ENCODE assay signal across 8 mouse cellular contexts in genomic region chr3:65108945-65109921, GRCm38 (mm10). TPM values are rescaled to one million over a fixed set of nuclear protein-coding genes. Genes with fewer than 3 reads are reported as not detected.
A peak's percentile ranks its signal among the peaks of the same experiment; 100 is the strongest.
DNase-seq lines count a peak whose midpoint lies in the region; ATAC-seq and TF ChIP-seq lines count a peak whose summit lies in the region.

TSS of gene Kcnab1 (plus strand) at chr3:65109384.

- H3K9me3 ChIP-seq in lung, postnatal 0 days (ENCODE audit: low read length): no peaks in the 10 kb centered on the region
- H3K9me3 ChIP-seq in embryonic facial prominence, embryonic 15.5 days (replicated peaks): no peaks in the 10 kb centered on the region
- no peaks in the 10 kb centered on the region for H3K9me3 ChIP-seq in heart, embryonic 15.5 days (replicated peaks)
- no peaks in the 10 kb centered on the region for H3K9me3 ChIP-seq in midbrain, embryonic 11.5 days (ENCODE audit: control insufficient read depth, low read length)
- no peaks in the 10 kb centered on the region for H3K9me3 ChIP-seq in stomach, embryonic 15.5 days

- H3K4me1 ChIP-seq in lung, postnatal 0 days (ENCODE audit: insufficient read depth, low read depth, low read length): no peaks in the 10 kb centered on the region
- H3K4me1 ChIP-seq in embryonic facial prominence, embryonic 15.5 days: peaks cover 17% of the 10 kb centered on the region
- H3K4me1 ChIP-seq in heart, embryonic 15.5 days (replicated peaks): peaks cover 20% of the 10 kb centered on the region
- peaks cover 7% of the 10 kb centered on the region; the same call in 1 of the 2 replicates for H3K4me1 ChIP-seq in midbrain, embryonic 11.5 days (ENCODE audit: control insufficient read depth, insufficient read depth, low read length)
- H3K4me1 ChIP-seq in stomach, embryonic 15.5 days: 0 out of 2 replicates have a peak, but pooled peaks cover 14% of the 10 kb centered on the region

- H3K36me3 ChIP-seq in lung, postnatal 0 days (ENCODE audit: insufficient read depth, low read length): no peaks in the 10 kb centered on the region
- H3K36me3 ChIP-seq in embryonic facial prominence, embryonic 15.5 days: no peaks in the 10 kb centered on the region
- H3K36me3 ChIP-seq in heart, embryonic 15.5 days: no peaks in the 10 kb centered on the region
- H3K36me3 ChIP-seq in midbrain, embryonic 11.5 days (ENCODE audit: control insufficient read depth, insufficient read depth, low read length): no peaks in the 10 kb centered on the region
- no peaks in the 10 kb centered on the region for H3K36me3 ChIP-seq in stomach, embryonic 15.5 days

- H3K4me2 ChIP-seq in lung, postnatal 0 days (replicated peaks; ENCODE audit: low read depth, low read length): peak within 1 kb of the TSS; percentile 50
- peak within 1 kb of the TSS; percentile 75 for H3K4me2 ChIP-seq in embryonic facial prominence, embryonic 15.5 days (replicated peaks)
- H3K4me2 ChIP-seq in heart, embryonic 15.5 days: peak within 1 kb of the TSS; percentile 90
- H3K4me2 ChIP-seq in midbrain, embryonic 11.5 days: peak within 1 kb of the TSS; percentile 88
- peak within 1 kb of the TSS; percentile 73 for H3K4me2 ChIP-seq in stomach, embryonic 15.5 days

- ATAC-seq in lung, postnatal 0 days: peak; percentile 25; the same call in 1 of the 2 replicates
- peak; percentile 63 for ATAC-seq in embryonic facial prominence, embryonic 15.5 days (ENCODE audit: insufficient number of reproducible peaks, low FRiP score, low TSS enrichment, low read depth)
- 0 out of 2 replicates have a peak, but pooled peaks have one; percentile 27 for ATAC-seq in heart, embryonic 15.5 days (replicated peaks; ENCODE audit: insufficient number of reproducible peaks, insufficient read depth, low FRiP score, low read depth)
- peak; percentile 88 for ATAC-seq in midbrain, embryonic 11.5 days (ENCODE audit: low FRiP score)
- peak; percentile 53 for ATAC-seq in stomach, embryonic 15.5 days (ENCODE audit: insufficient read depth, low FRiP score, low read depth)

- no peak for TF ChIP-seq CTCF in lung, postnatal 0 days (IDR thresholded peaks at IDR 0.05)

- no peak within 1 kb of the TSS for H3K27ac ChIP-seq in lung, postnatal 0 days (ENCODE audit: low read length)
- H3K27ac ChIP-seq in embryonic facial prominence, embryonic 15.5 days (replicated peaks): no peak within 1 kb of the TSS
- no peak within 1 kb of the TSS for H3K27ac ChIP-seq in heart, embryonic 15.5 days
- H3K27ac ChIP-seq in midbrain, embryonic 11.5 days (ENCODE audit: low read depth, low read length): peak within 1 kb of the TSS; percentile 5; the same call in 1 of the 2 replicates
- no peak within 1 kb of the TSS for H3K27ac ChIP-seq in stomach, embryonic 15.5 days

- peak within 1 kb of the TSS; percentile 8; the same call in 1 of the 2 replicates for H3K4me3 ChIP-seq in lung, postnatal 0 days (ENCODE audit: low read depth, low read length)
- H3K4me3 ChIP-seq in embryonic facial prominence, embryonic 15.5 days (replicated peaks): peak within 1 kb of the TSS; percentile 42
- peak within 1 kb of the TSS; percentile 51 for H3K4me3 ChIP-seq in heart, embryonic 15.5 days
- peak within 1 kb of the TSS; percentile 46 for H3K4me3 ChIP-seq in midbrain, embryonic 11.5 days (ENCODE audit: low read depth, low read length)
- peak within 1 kb of the TSS; percentile 40 for H3K4me3 ChIP-seq in stomach, embryonic 15.5 days (replicated peaks)

- H3K9ac ChIP-seq in lung, postnatal 0 days (replicated peaks; ENCODE audit: low read depth): no peak within 1 kb of the TSS; the same call in 1 of the 2 replicates
- no peak within 1 kb of the TSS for H3K9ac ChIP-seq in embryonic facial prominence, embryonic 15.5 days
- H3K9ac ChIP-seq in heart, embryonic 15.5 days: peak within 1 kb of the TSS; percentile 36
- H3K9ac ChIP-seq in midbrain, embryonic 11.5 days (ENCODE audit: low read length): peak within 1 kb of the TSS; percentile 69
- 0 out of 2 replicates have a peak within 1 kb of the TSS, but pooled peaks have one; percentile 2 for H3K9ac ChIP-seq in stomach, embryonic 15.5 days

- 0 out of 2 replicates have a peak, but pooled peaks cover 5% of the 10 kb centered on the region for H3K27me3 ChIP-seq in lung, postnatal 0 days (replicated peaks; ENCODE audit: insufficient read depth, low read length)
- H3K27me3 ChIP-seq in embryonic facial prominence, embryonic 15.5 days: peaks cover 32% of the 10 kb centered on the region
- peaks cover 15% of the 10 kb centered on the region for H3K27me3 ChIP-seq in heart, embryonic 15.5 days
- no peaks in the 10 kb centered on the region for H3K27me3 ChIP-seq in midbrain, embryonic 11.5 days (ENCODE audit: control insufficient read depth, insufficient read depth, low read length)
- peaks cover 7% of the 10 kb centered on the region for H3K27me3 ChIP-seq in stomach, embryonic 15.5 days (replicated peaks)

- WGBS in lung, postnatal 0 days: 2% methylated on average over 30 of the region's 30 CpGs
- under 1% methylated on average over 30 of the region's 30 CpGs for WGBS in embryonic facial prominence, embryonic 15.5 days
- WGBS in heart, embryonic 15.5 days: under 1% methylated on average over 30 of the region's 30 CpGs
- WGBS in midbrain, embryonic 11.5 days: under 1% methylated on average over 30 of the region's 30 CpGs
- 2% methylated on average over 30 of the region's 30 CpGs for WGBS in stomach, embryonic 15.5 days

- no peak for TF ChIP-seq EP300 in lung, postnatal 0 days (IDR thresholded peaks at IDR 0.05)

- no peak for DNase-seq in lung, postnatal 0 days (ENCODE audit: low spot score)
- DNase-seq in lung, adult 18-20 months: no peak
- peak; percentile 56 to 57 for DNase-seq in layer of hippocampus, postnatal 10 days (ENCODE audit: low spot score in 2 of 2)
- DNase-seq in midbrain, embryonic 11.5 days (ENCODE audit: low spot score, missing footprints): peak; percentile 97
- DNase-seq in adrenal gland, postnatal 14 days: no peak

RNA-seq across cellular contexts. Expression of gene Kcnab1, which starts in this region (rescaled TPM):
- polyA plus RNA-seq in lung, postnatal 0 days (2015; fragmentation: Nextera tagmentation; extraction: Ambion mirVana): 0.63 and 0.76 TPM in 2 replicates
- 2.4 and 2.5 TPM in 2 replicates for polyA plus RNA-seq in embryonic facial prominence, embryonic 15.5 days (2015; fragmentation: Nextera tagmentation; extraction: Ambion mirVana)
- 2.3 and 3.0 TPM in 2 replicates for polyA plus RNA-seq in heart, embryonic 15.5 days (2015; fragmentation: Nextera tagmentation; extraction: Ambion mirVana)
- 10 to 100 TPM; 51.3 to 60.4 TPM for total RNA-seq in layer of hippocampus, postnatal 10 days (2021)
- polyA plus RNA-seq in midbrain, embryonic 11.5 days (2014; fragmentation: Nextera tagmentation; extraction: Ambion mirVana): 8.5 and 10.3 TPM in 2 replicates
- 3.6 and 4.4 TPM in 2 replicates for polyA plus RNA-seq in stomach, embryonic 15.5 days (2015; fragmentation: Nextera tagmentation; extraction: Ambion mirVana)
- 0.74 and 2.0 TPM in 2 replicates for total RNA-seq in adrenal gland, postnatal 14 days (2021)

Comparison
In these comparisons a context has a peak if more than half of its experiments do, and no peak if none do; other contexts are left out.
1. RNA of gene Kcnab1 (total RNA-seq): 51.3 to 60.4 TPM in layer of hippocampus, postnatal 10 days; 0.74 to 2.0 TPM in adrenal gland, postnatal 14 days; every median in the first group is over 10 times any median in the second.
2. Peak in ATAC-seq, H3K4me3 ChIP-seq and H3K4me2 ChIP-seq in lung, postnatal 0 days; RNA of the gene not detected or under 1 TPM.
3. ATAC-seq: peak in every context shown above with its lines; median percentile 88 in midbrain, embryonic 11.5 days; 63 in embryonic facial prominence, embryonic 15.5 days; 53 in stomach, embryonic 15.5 days; 27 in heart, embryonic 15.5 days; 25 in lung, postnatal 0 days.
4. DNase-seq: peak in layer of hippocampus, postnatal 10 days (2 of 2) and midbrain, embryonic 11.5 days (single experiment); none in lung, postnatal 0 days (single experiment), lung, adult 18-20 months (0 of 2) and adrenal gland, postnatal 14 days (single experiment).
5. H3K9ac ChIP-seq: peak in heart, embryonic 15.5 days (single experiment), midbrain, embryonic 11.5 days (single experiment) and stomach, embryonic 15.5 days (single experiment); none in lung, postnatal 0 days (single experiment) and embryonic facial prominence, embryonic 15.5 days (single experiment).
6. Peak in every context shown above with its lines, with median percentiles within 50 percentile points of each other: H3K4me2 ChIP-seq and H3K4me3 ChIP-seq.